Comparison of ENCODE assay signal across 8 mouse cellular contexts in the genomic region with DNA sequence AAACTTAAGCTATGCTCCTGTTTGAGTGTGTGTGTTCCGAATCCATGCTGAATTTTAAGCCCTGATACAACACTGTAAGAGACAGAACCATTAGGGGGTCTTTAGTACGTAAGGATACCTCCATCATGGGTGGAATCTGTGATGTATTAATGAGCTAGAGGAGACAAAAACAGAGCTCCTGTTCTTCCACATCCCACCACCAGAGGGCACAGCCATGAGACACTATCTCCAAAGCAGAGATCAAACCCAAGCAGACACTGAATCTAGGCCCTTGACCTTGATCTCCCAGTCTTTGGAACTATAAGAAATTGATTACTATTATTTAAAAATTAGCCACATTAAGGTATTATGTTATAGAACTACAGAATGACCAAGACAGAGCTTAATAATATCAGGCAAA.
A peak's percentile ranks its signal among the peaks of the same experiment; 100 is the strongest.
DNase-seq lines count a peak whose midpoint lies in the region; ATAC-seq and TF ChIP-seq lines count a peak whose summit lies in the region.

No protein-coding gene starts in this region.

- intact Hi-C loops in heart, adult 2 months (cut with DNase I): no loop called here

- no peak for TF ChIP-seq POLR2A in heart, adult 2 months (IDR thresholded peaks at IDR 0.05; ENCODE audit: insufficient read depth, low read depth, low read length)

- no peak overlapping the region for H3K9ac ChIP-seq in heart, adult 2 months (ENCODE audit: low read depth, low read length)
- no peak overlapping the region for H3K9ac ChIP-seq in neural tube, embryonic 15.5 days (replicated peaks)

- no peaks in the 10 kb centered on the region for H3K4me1 ChIP-seq in heart, adult 2 months (ENCODE audit: control insufficient read depth, insufficient read depth, low read length)
- H3K4me1 ChIP-seq in heart, embryonic 10.5 days: no peaks in the 10 kb centered on the region
- H3K4me1 ChIP-seq in neural tube, embryonic 15.5 days: no peaks in the 10 kb centered on the region

- ATAC-seq in neural tube, embryonic 15.5 days (ENCODE audit: low FRiP score): no peak

- no peaks in the 10 kb centered on the region for H3K79me2 ChIP-seq in heart, adult 2 months (replicated peaks; ENCODE audit: control insufficient read depth, insufficient read depth, low read length)

- TF ChIP-seq CTCF in heart, adult 2 months (IDR thresholded peaks at IDR 0.05): peak; percentile 61

- no peaks in the 10 kb centered on the region for H3K27me3 ChIP-seq in heart, adult 2 months (ENCODE audit: control insufficient read depth, insufficient read depth, low read length)
- no peaks in the 10 kb centered on the region for H3K27me3 ChIP-seq in heart, embryonic 10.5 days (ENCODE audit: insufficient read depth, poor library complexity, severe bottlenecking)
- H3K27me3 ChIP-seq in neural tube, embryonic 15.5 days (replicated peaks): no peaks in the 10 kb centered on the region

- H3K36me3 ChIP-seq in heart, adult 2 months (ENCODE audit: control insufficient read depth, insufficient read depth, low read length): no peaks in the 10 kb centered on the region
- no peaks in the 10 kb centered on the region for H3K36me3 ChIP-seq in heart, embryonic 10.5 days
- H3K36me3 ChIP-seq in neural tube, embryonic 15.5 days: no peaks in the 10 kb centered on the region

- 53% methylated on average over 2 of the region's 2 CpGs for WGBS in heart, adult 2 months
- 42% methylated on average over 2 of the region's 2 CpGs for WGBS in heart, embryonic 10.5 days
- 56% methylated on average over 2 of the region's 2 CpGs for WGBS in neural tube, embryonic 15.5 days

- TF ChIP-seq EP300 in heart, adult 2 months (IDR thresholded peaks at IDR 0.05; ENCODE audit: insufficient read depth, low read depth, low read length): no peak

- no peak overlapping the region for H3K4me2 ChIP-seq in neural tube, embryonic 15.5 days

- no peaks in the 10 kb centered on the region for H3K9me3 ChIP-seq in heart, embryonic 10.5 days
- H3K9me3 ChIP-seq in neural tube, embryonic 15.5 days (replicated peaks): no peaks in the 10 kb centered on the region

- H3K27ac ChIP-seq in heart, adult 2 months: no peak overlapping the region
- no peak overlapping the region for H3K27ac ChIP-seq in heart, embryonic 10.5 days
- no peak overlapping the region for H3K27ac ChIP-seq in neural tube, embryonic 15.5 days (replicated peaks)

- DNase-seq in heart, adult 2 months: no peak
- DNase-seq in heart, embryonic 10.5 days (ENCODE audit: low spot score): no peak
- peak; percentile 33 for DNase-seq in neural tube, embryonic 10.5 days (ENCODE audit: extremely low spot score, low spot score)
- peak; percentile 17 for DNase-seq in adrenal gland, postnatal 25 days
- peak; percentile 33 for DNase-seq in kidney, postnatal 10 days
- no peak for DNase-seq in spleen, postnatal 4 days (ENCODE audit: low spot score in 2 of 2)
- DNase-seq in ovary, postnatal 14 days (ENCODE audit: low spot score): no peak

- no peak overlapping the region for H3K4me3 ChIP-seq in heart, adult 2 months
- no peak overlapping the region for H3K4me3 ChIP-seq in heart, embryonic 10.5 days
- no peak overlapping the region for H3K4me3 ChIP-seq in neural tube, embryonic 15.5 days (replicated peaks)

Comparison
In these comparisons a context has a peak if more than half of its experiments do, and no peak if none do; other contexts are left out.
1. DNase-seq: peak in neural tube, embryonic 10.5 days (single experiment), adrenal gland, postnatal 25 days (single experiment) and kidney, postnatal 10 days (single experiment); none in heart, adult 2 months (0 of 2), heart, embryonic 10.5 days (single experiment), spleen, postnatal 4 days (0 of 2) and ovary, postnatal 14 days (single experiment).